Mouse (Mus musculus) right cerebral cortex, postnatal 14 days (tissue): ENCODE data around the gene Zfand2a.

Experiments
- DNase-seq: peaks from one replicate; pipeline ENCODE4 v3.0.0; 2022

Gene Zfand2a

DNA sequence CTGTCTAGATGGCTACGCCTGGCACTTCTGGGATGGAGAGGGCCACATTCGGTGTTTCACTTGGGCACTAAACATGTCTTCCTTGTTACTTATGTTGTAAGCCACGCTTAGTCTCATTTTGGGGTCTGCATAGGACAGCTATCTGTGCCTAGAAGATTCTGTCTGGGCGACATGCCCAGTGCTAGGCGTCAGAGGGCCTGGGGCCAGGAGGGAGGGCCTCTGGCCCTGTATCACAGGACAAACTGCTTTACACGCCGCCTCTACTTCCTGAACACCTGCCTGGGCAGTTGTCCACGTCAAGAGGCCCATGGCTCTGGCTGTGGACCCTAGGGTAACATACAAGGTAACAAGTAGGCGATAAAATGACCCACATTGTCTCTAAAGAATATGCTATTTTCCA is 56.4 kb downstream of the Zfand2a start:
- DNase-seq = no peak

- no peak for DNase-seq
These were observed 57.3 kb downstream of the Zfand2a start for GRCm38 (mm10) chr5:139427001-139427400.

DNA sequence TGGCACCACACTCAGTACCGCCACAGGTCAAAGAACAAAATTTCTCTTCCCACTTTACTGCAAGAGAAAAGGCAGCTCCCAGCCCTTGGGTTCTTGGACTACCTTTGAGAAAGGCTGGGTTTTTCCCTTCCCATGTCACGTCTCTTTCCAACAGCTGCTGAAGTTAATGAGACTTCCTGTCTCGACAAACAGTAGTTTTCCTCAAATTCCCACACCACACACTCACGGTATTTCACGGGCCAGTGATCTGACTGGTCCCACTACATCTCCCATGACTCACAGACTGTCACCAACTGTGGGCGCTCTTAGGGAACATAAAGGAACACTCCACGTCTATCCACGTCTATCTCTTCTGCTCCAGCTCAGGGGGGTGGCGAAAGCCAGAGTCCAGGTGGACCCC is 59.2 kb downstream of the Zfand2a start:
- DNase-seq = no peak

DNA sequence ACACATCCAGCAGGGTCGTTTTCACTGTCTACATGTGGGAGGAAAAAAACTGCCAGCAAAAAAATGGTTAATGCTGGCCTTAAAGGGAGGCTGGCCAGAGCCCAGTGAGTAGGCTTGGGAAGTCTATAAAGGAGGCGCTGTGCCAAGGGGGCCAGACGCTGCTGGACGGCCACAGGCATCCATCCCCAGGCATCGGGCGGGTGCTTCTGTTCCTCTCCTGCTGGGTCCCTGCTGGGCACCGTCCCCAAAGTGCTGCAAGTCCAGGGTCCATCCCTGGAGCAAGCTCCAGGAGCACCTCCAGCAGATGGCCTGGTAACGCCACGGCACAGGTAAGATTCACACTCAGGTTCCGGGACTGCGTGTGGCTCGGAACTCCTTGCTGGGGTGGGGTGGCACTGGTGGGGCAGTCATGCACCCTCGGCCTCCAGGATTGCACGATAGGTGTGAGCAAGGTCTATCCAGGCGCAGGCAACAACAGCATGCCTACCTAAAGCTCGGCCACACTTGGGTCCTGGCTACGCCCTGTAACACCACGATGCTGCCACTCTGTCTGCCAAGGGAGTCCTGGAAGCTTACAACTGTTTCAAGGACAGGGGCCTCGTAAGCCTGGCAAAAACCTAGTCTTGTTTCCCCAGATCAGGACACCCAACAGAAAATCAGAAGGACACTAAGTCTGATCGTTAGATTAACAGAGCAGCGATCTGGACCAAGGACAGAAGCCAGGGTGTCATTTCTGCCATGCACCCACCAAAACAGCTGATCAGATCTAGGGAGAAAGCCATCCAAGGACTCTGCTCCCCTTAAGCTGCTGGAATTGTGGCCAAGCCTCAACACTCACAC is 61.1 kb downstream of the Zfand2a start, which contains the start of gene Gper1:
Gper1 (plus strand) TSS at position 126 of the 840 bp plus-strand sequence.
- peak; percentile 61 for DNase-seq
